Mouse (Mus musculus): ENCODE data around the gene Cfap43.
A peak's percentile ranks its signal among the peaks of the same experiment; 100 is the strongest.

Cfap43 gene

DNA sequence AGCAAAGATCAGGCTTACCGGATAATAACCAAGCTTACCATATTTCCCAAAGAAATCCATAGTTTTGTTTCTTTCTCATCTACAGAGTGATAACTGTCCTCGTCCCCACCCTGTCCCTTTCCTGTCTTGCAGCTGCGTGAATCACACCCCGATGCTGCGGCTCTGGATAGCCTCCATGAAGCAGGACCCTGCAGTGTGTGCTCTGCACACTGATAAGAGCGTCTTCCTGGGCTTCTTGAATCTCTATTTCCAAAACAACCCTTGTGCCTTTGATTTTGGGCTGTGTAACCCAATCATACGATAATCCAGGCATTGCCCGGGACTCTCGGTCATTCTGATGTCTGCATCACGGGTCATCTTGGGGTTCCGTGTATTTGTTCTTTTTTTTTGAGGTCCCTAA is 33.2 kb downstream of the Cfap43 start:
- DNase-seq (ENCODE audit: low read depth, low spot score): no peak

DNA sequence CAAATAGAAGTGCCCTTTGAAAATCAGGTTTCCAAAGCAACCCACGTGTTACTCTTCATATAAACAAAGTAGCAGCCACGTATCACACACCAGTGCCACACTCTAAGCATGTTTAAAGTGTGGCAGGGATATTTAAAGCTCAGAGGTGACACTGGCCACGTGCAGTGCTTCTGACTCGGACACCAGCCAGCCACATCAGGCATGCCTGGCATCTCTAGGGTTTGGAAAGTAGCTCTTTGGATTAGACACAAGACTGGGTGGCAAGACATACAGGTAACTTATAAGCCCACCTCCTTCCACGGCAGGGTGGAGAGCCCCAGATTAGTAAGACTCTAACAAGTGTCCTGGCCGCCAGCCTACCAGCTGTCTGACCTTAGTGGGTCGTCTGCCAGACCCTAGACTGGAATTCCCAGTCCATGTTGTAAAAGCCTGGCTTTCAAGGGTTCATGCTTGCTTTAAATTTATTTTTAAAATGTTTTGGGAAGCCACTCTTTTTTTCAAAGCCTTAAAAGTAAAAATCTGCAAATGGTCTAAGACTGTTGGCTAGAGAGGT is 33.8 kb downstream of the Cfap43 start:
- DNase-seq (ENCODE audit: low read depth, low spot score): no peak

DNA sequence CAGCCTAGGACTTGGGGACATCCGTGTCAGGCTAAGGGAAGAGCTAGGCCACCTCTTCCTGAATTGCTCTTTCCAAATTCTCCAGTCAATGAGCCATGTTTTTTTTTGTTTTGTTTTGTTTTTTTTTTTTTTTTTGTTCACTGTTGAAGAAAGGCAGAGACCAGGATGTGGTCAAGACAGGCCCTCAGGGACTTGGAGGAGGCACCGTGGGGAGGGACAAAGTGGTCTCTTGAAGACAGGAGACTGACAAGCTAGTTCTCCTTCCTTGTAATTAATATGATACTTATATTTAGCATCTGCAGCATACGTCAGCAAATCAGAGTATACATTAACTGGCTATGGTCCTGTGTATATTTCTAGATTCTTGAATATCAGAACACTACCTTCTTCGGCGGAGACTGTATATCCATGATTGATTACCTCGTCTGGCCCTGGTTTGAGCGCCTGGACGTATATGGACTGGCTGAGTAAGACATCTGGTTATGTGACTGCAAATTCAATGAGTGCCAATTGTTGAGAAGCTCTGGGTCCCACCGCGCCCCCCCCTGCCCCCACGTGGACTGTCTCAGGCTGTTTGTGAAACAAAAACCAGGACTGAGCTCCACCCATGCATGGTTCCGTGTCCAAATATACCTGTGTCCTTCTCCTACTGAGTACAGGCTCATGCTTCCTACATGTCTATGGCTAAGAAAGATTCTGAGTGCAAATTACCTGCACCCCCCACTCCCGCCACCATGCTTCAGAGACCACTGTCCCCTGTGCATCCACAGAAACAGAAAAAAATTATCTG is 34.6 kb downstream of the Cfap43 start:
- DNase-seq (ENCODE audit: low read depth, low spot score): peak; percentile 88

DNA sequence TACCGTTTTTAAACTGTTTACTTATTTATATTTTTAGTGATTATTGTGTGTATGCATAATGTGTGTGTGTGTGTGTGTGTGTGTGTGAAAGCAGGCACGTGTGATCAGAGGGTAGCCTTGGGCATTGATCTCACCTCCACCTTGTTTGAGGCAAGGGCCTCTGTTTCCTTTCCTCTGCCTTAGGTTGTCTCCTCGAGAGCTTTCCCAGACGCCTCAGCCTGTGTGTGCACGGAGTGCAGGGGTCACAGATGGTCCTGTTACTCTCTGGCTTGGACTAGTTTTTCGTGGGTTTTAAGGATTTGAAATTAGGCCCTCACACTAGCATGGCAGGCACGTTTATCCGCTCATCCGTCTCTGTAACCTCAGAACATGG is 36.2 kb downstream of the Cfap43 start:
- DNase-seq (ENCODE audit: low read depth, low spot score): no peak

DNA sequence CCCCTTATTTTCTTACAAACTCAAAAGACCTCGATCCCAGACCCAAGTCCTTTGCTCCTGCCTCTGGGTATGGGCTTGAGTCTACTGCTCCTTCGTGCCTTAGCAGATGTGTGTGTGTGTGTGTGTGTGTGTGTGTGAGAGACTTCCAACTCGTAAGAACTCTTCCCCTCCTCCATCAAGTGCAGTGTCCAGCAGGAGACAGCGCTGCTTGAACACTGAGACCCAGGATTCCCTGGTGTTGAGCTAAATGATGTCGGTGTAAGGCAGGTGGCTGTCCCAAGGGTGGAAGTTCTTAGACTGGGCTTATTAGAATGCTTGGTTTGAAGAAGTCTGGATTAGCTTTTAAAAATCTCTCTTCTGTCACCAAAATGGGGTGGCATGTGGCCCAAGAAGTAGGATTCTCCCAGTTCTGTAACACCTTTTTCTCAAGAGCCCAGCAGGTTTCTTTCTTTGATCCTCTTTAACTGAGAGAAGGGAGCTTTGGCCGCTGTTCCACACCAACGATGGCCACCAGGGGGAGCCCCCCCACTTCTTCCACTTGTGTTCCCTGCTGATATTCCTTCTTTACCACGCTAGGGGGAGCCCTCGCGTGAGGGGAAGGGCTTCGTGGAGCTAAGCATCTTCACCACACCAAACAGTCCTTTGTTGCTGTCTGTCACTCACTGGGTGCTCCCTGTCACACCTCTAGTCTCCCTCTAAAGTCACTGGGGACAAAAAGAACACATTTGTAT is 36.8 kb downstream of the Cfap43 start:
- DNase-seq (ENCODE audit: low read depth, low spot score): peak; percentile 95

DNA sequence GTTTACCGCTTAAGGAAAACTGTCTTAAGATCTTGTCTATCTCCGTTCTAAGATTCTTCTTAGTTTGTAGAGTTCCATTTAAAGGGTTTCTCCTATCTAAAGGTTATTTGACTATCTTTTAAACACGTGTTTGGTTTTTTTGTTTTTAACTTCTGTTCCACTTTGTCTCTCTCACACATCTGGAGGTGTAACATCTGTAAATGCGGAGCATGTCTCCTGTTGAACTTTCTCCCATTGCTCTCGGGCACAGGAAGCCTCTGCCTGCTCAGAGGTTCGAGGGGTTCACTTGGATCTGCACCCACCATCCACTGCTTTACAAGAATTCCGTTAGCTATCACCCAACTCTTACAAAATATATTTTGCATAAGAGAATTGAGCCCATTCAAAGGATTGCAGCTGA is 37.5 kb downstream of the Cfap43 start:
- no peak for DNase-seq (ENCODE audit: low read depth, low spot score)

DNA sequence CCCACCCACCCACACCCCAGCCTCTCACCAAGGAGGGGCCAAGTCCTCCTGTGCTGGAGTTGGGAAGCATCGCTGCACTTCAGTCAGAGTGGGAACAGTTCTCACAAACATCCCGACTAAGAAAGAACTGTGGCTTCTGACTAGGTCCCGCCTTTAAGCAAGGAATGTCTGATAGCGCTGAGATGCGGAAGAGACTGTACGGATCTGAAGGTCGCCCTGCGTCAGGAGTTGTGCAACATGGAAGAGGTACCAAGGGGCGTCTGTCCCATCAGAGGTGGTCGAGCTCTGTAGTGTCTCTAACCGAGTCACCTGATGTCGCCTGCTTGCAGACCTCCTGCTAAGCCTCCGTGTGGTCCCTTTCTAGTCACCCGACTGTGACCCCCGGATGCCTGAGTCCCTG is 42.8 kb downstream of the Cfap43 start:
- no peak for DNase-seq (ENCODE audit: low read depth, low spot score)

DNA sequence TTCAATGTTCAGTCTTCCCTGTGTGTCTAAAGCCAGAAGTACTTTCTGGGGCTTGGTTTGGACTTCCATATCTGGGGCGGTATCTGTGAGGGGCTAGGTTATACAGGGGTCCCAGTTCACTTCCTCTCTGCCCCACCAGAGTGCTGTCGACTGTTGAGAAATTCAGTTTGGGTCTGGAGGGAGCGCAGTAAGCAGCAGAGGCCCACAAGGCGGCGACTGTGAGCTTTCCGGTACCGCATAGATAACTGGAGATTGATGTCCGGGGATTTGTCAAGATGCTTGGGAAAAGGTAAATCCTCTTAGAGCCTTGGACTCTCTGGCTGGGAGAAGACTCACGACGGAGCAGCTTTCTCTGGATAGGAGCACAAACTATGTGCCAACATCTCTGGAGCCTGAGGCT is 47.6 kb downstream of the Cfap43 start:
- peak; percentile 65 for DNase-seq (ENCODE audit: low read depth, low spot score)

DNA sequence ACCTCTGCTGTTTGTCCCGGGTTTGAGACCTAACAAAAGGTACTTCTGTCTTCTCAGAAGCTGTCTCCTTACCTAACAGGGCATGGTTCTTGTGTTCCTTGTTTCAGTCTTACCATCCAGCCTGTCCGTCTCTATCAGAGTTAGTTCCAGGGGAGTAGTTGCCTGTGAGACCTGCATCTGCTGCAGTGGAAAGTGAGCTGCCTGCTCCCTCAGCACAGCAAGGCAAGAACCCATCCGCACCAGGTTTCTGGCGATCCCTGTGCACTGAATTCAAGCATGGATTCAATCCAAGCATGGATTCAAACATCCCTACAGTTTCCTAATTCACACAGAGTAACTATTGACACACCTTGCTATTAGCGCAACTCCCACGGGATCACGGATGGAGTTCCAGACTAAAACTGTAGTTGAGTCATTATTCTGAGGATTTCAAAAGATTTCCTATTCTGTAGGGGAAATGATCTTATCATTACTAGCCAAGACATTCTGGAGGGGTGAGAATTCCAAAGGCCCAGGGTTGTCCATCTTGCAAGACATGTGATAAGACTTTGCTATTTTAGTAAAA is 48.9 kb downstream of the Cfap43 start:
- DNase-seq (ENCODE audit: low read depth, low spot score): peak; percentile 89

DNA sequence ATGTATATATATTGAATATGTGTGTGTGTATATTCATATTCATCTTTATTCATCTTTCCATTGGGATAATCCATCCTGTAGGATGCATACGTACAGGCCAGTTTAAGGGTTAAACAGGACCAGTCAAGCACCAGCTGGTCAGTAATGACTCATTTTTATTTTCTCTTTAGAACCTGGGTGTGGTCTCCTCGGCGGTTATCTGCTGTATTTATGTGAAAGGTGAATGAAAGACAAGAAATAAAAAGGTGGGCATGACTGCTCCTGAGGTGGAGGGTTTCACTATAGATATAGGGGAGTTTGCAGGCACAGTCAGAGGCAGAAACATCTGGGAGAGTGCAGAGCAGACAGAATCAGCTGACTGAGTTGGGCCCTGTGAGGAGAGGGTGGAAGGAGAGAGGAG is 49.6 kb downstream of the Cfap43 start:
- peak; percentile 82 for DNase-seq (ENCODE audit: low read depth, low spot score)

DNA sequence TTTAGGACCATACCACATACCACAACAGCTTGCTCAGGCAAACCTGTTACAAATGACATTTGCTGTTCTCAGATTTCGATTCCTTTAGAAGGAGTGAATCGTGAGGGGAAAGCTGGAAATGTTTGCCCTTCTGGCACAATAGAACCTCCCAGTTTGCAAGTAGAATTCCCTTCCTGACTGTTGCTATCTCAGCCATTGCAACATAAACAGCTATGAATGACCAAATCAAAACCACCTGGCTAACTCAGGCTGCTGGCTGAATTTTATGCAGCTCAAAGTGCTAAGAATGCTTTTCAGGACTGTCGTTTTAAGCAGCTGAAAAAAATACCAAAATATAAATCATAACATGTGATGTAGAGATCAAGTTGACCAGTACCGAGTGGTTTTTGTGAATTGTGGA is 50.1 kb downstream of the Cfap43 start:
- peak; percentile 85 for DNase-seq (ENCODE audit: low read depth, low spot score)

DNA sequence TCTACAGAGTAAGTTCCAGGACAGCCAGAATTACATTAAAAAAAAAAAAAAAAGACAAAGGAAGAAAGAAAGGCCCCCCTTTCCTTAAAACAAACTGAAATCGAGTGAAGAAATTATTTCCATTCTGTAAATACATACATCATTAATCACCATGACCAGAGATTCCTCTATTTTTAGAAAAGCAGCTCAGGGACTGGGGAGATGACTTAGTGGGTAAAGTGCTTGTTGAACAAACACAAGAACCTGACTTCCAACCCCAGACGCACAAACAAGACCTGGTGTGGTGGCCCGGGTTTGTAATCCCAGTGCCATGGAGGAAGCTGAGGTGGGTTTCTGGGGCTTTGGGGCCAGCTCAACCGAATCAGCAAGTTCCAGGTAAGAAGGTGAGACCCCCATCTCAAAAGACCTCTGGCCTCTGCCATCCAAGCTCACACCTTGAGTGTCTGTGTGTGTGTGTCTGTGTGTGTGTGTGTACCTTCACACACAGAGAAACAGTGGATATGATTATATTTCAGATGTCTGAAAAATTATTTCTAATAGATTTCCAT is 51.4 kb downstream of the Cfap43 start:
- peak; percentile 52 for DNase-seq (ENCODE audit: low read depth, low spot score)

DNA sequence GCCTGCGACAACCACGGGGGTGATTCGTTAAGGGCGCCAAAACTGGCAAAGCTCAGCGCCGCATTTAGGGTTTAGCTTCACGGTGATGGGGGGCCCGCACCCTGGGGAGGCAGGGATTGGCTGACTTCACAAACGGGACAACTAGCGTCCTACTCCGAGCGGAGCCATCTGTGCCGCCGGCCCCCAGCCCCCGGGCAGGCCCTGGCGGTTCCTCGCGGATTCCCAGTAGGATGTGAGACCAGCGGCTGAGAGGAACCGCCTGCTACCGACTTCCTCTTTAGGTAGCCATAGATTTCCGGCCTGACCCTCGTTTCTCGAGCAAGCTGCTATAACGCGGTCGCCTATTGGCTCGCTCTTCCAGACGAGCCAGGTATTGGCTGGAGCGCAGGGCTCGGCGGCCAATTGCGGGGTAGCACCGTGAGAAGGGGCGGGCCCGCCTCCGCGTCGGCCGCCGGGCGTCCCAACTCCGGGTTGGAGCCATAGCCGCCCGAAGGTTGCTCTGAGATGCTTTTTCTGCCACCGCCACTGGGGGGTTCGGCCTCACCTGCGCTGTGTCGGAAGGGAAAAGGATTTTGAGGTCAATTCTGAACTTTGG is 53.6 kb downstream of the Cfap43 start, which contains the start of gene Gsto2:
Gsto2 (plus strand) TSS at position 182 of the 595 bp plus-strand sequence.
- DNase-seq (ENCODE audit: low read depth, low spot score): peak; percentile 85

DNA sequence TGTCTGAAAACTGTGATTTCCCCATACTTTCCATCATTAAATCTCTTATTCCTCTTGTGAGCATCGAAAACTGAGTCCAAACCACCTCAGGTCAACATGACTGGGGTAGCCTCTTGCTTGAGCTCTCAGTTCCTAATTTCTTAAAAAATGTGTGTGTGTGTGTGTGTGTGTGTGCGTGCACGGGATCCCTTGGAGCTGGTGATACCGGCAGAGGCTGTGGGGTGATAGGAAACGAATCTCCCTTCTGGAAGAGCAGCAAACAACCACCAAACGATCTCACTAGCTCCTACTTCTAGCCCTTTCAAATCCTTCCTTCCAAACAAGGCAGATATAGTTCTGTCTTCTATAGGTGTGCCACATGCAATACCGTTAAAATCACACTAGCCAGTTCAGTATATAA is 54.4 kb downstream of the Cfap43 start:
- no peak for DNase-seq (ENCODE audit: low read depth, low spot score)

DNA sequence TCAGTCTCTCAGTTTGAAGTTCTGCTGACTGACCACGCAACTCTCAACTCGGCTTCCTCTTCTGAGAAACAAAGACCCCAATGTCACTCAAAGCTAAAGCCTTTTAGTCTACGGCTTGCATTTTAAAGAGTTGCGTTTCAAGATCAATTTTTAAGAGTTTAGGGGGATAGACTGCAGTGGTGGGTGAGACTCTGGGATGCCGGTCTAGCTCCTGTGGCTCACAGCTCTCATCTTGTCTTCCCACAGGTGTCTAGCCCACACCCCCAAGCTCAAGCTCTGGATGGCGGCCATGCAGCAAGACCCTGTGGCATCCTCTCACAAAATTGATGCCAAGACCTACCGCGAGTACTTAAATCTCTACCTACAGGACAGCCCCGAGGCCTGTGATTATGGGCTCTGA is 55.0 kb downstream of the Cfap43 start:
- no peak for DNase-seq (ENCODE audit: low read depth, low spot score)

DNA sequence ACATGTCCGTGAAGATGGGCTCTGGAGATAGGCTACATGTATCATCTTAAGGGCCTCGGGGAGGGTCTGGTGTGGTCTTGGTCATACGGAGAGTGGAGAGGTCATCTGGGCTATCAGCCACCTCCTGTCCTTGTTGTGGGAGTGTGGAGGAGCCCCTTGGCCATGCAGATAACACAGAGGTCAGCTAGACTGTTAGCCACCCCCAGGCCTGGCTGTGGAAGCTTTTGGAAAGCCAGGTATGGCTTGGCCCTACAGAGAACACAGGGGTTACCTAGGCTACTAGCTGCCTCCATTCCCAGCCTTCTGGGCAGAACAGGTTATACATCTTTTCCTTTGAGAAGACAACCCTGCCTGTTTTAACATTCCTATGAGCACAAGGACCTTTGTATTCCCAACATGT is 56.5 kb downstream of the Cfap43 start:
- no peak for DNase-seq (ENCODE audit: low read depth, low spot score)

DNA sequence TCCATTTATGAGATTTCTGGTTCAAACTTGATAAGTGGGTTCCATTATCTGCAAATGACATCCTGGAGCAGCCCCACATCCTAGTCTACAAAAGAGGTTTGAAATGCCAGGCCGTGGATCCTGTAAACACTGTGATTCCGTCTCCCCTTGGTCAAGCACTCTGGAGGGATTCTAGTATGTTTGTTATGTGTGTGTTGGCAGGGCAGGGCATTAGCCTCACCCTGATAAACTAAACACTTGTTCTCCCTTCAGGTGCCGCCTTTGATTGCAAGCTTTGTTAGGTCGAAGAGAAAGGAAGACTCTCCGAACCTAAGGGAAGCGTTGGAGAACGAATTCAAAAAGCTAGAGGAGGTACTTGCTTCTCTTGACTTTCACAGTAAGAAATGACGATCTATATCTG is 59.9 kb downstream of the Cfap43 start:
- DNase-seq (ENCODE audit: low read depth, low spot score): no peak

DNA sequence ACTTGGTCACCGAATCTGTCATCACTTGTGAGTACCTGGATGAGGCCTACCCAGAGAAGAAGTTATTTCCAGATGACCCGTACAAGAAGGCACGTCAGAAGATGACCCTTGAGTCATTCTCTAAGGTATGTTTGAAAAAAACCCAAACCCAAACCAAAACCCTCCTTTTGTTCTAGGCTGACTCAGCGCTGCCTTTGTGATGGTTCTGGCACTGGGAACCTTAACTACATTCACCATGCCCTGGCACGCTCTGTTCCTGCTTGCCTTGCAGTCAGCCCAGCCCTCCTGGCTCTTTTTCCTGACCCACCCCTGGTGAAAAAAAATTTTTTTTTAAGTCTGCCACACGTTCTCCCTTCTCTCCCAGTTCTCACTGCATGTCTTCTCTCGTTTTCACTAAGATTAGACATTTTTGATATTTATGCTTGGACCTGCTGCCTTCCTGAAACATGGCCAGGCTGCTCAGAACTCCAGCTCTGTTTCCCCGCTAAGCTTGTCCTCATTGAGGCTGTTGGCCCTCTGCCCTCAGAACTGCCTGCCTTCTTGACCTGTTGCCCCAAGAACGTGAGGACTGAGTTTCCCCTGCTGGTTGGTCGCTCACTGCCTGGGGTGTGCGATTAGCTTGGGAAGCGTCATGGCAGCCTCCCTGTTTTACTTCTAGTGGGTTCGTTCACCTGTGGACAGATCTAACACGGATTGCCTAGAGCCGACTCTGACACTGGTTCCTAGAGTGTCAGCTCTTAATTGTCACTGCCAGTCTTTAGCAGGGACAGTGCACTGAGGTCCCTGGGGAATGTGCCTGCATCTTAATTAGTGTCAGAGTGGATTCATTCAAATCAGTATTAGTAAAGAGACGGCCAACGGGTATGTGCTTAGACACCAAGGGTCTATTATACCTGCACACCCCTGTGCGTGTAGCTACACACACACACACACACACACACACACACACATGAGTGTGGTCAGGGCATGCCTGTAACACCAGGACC is 60.8 kb downstream of the Cfap43 start:
- DNase-seq (ENCODE audit: low read depth, low spot score): no peak

DNA sequence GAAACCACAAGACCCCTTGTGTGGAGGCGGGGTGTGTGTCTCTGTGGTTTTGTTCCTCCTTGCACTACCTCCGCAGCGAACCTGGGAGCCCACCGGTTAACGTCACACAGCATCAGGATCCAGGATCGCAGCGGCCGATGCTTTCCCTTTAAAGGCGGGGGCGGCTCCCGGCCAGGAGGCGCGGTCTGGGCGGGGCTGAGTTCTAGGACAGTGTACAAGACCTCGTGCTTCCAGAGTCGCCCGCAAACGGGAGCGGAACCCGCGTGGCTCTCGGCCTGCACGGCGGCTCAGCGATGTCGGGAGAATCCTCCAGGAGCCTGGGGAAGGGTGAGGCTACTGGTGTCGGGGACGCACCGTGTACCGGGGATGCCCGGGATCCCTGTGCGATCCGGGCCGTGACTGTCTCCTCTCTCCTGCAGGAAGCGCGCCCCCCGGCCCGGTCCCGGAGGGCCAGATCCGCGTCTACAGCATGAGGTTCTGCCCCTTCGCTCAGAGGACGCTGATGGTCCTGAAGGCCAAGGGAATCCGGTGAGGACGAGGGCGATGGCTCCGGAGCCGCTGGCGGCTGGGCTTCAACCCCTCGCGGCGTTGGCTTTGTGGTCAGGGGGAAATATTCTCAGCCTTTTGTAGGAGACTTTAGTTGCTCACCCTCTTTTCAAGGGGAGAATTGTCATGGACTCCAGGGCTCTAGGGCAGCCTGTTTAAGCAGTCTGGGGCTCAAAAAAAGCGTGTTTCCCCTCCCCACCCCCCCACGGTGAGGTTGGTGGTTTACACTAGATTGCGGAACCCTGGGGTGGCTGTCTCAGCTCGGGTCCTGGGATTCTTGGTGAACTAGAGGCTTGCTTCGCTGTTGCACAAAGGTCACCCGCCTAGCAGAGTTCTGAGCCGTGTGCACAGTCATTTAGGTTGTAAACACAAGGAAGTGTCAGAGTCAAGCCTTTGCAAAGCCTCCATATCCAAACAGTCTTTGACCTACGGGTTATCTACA is 64.0 kb downstream of the Cfap43 start, which contains the start of gene Gsto1:
Gsto1 (plus strand) TSS at position 175 of the 988 bp plus-strand sequence.
- DNase-seq (ENCODE audit: low read depth, low spot score): peak; percentile 96
